In the genomic region with DNA sequence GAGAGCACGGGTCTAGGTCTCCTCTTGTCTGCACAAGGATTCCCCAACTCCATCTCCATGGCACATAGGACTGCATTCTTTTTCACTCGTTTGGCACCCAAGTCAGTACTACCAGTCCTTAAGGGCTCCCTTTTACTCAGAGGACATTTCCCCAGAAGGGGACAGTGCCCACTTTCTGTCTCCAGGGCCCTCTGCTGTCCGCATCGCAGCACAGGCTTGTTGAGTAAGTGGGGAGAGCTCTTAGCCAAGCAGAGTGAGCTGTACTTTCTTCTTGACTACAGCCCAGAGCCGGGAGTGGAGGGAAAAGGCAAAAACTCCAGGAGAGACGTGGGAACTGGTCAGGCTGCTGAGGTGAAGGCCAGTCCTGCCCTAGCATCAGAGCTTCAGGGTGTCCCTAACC, we compare ENCODE assay signal across 26 mouse cellular contexts.
DNase-seq lines count a peak whose midpoint lies in the region; ATAC-seq and TF ChIP-seq lines count a peak whose summit lies in the region.
"Had no signal": no experiment of that assay in that cellular context is flagged by ENCODE, and none has a peak within 500 bp of the region (broad histone marks: within the 10 kb centered on the region; RNA-seq: fewer than 3 reads in every experiment).

No protein-coding gene starts in this region.

- peak; percentile 23 for DNase-seq in hindbrain, postnatal 0 days (ENCODE audit: low spot score)
- DNase-seq in left cerebral cortex, postnatal 4 days = peak; percentile 24
- no peak for DNase-seq in left cerebral cortex, postnatal 25 days (ENCODE audit: low spot score in 2 of 2)
- DNase-seq in lung, adult 2 months = peak; percentile 5
- DNase-seq in lung, postnatal 4 days = peak; percentile 26 to 50
- DNase-seq: adrenal gland, postnatal 10 days; B cell, adult 2 months; cerebellum, adult 9-10 months; gastrocnemius, postnatal 36 days; kidney, adult 18-20 months; kidney, postnatal 10 days; liver, postnatal 0 days; thymus, adult 18-20 months; thymus, postnatal 36 days had no signal

- H3K9ac ChIP-seq in hindbrain, postnatal 0 days (replicated peaks; ENCODE audit: low read length) = no peak overlapping the region
- no peak overlapping the region for H3K9ac ChIP-seq in hindbrain, embryonic 13.5 days
- H3K9ac ChIP-seq: limb, embryonic 12.5 days; liver, postnatal 0 days; midbrain, embryonic 12.5 days; stomach, embryonic 15.5 days had no signal

- no peak; the same call in 1 of the 2 replicates for ATAC-seq in hindbrain, postnatal 0 days
- ATAC-seq in hindbrain, embryonic 13.5 days (ENCODE audit: low FRiP score) = no peak
- no peak for ATAC-seq in activated CD4-positive, CD25-positive, alpha-beta regulatory T cell, adult 4 months
- ATAC-seq: liver, postnatal 0 days had no signal

- 60% methylated on average over 6 of the region's 6 CpGs for WGBS in hindbrain, postnatal 0 days
- 76% methylated on average over 6 of the region's 6 CpGs for WGBS in hindbrain, embryonic 13.5 days
- 46% methylated on average over 6 of the region's 6 CpGs for WGBS in lung, adult 2 months

- intact Hi-C loops in left cerebral cortex, postnatal 4 days (cut with DNase I) = no loop called here
- intact Hi-C loops in left cerebral cortex, postnatal 25 days (cut with DNase I) = no loop called here

- H3K36me3 ChIP-seq in hindbrain, postnatal 0 days (ENCODE audit: insufficient read depth, low read length) = no peaks in the 10 kb centered on the region
- H3K36me3 ChIP-seq in hindbrain, embryonic 13.5 days = no peaks in the 10 kb centered on the region
- H3K36me3 ChIP-seq: embryonic facial prominence, embryonic 10.5 days; forebrain, embryonic 10.5 days; G1E; heart, embryonic 10.5 days; hindbrain, embryonic 10.5 days; limb, embryonic 12.5 days; midbrain, embryonic 12.5 days; stomach, embryonic 15.5 days had no signal

- no peak overlapping the region for H3K4me2 ChIP-seq in hindbrain, postnatal 0 days (ENCODE audit: low read depth, low read length)
- no peak overlapping the region for H3K4me2 ChIP-seq in hindbrain, embryonic 13.5 days
- H3K4me2 ChIP-seq: limb, embryonic 12.5 days; liver, embryonic 11.5 days; midbrain, embryonic 12.5 days; stomach, embryonic 15.5 days had no signal

- H3K27ac ChIP-seq in hindbrain, postnatal 0 days = no peak overlapping the region
- no peak overlapping the region for H3K27ac ChIP-seq in hindbrain, embryonic 13.5 days
- H3K27ac ChIP-seq: embryonic facial prominence, embryonic 10.5 days; forebrain, embryonic 10.5 days; heart, embryonic 10.5 days; hindbrain, embryonic 10.5 days; limb, embryonic 12.5 days; midbrain, embryonic 12.5 days; stomach, embryonic 15.5 days had no signal

- H3K4me1 ChIP-seq in hindbrain, postnatal 0 days (ENCODE audit: insufficient read depth, low read length) = no peaks in the 10 kb centered on the region
- no peaks in the 10 kb centered on the region for H3K4me1 ChIP-seq in hindbrain, embryonic 13.5 days (replicated peaks)
- no peaks in the 10 kb centered on the region for H3K4me1 ChIP-seq in lung, adult 2 months (ENCODE audit: control insufficient read depth, insufficient read depth, low read length)
- H3K4me1 ChIP-seq: embryonic facial prominence, embryonic 10.5 days; forebrain, embryonic 10.5 days; hindbrain, embryonic 10.5 days; limb, embryonic 12.5 days; midbrain, embryonic 12.5 days; stomach, embryonic 15.5 days had no signal

- no peaks in the 10 kb centered on the region for H3K9me3 ChIP-seq in hindbrain, postnatal 0 days (ENCODE audit: low read length)
- no peaks in the 10 kb centered on the region for H3K9me3 ChIP-seq in hindbrain, embryonic 13.5 days
- H3K9me3 ChIP-seq: embryonic facial prominence, embryonic 10.5 days; forebrain, embryonic 10.5 days; heart, embryonic 10.5 days; hindbrain, embryonic 10.5 days; limb, embryonic 12.5 days; midbrain, embryonic 12.5 days; stomach, embryonic 15.5 days had no signal

- no peak overlapping the region for H3K4me3 ChIP-seq in hindbrain, postnatal 0 days (ENCODE audit: low read length)
- H3K4me3 ChIP-seq in hindbrain, embryonic 13.5 days = no peak overlapping the region
- H3K4me3 ChIP-seq in lung, adult 2 months (replicated peaks; ENCODE audit: extremely low read depth, low read depth, low read length) = no peak overlapping the region
- H3K4me3 ChIP-seq: embryonic facial prominence, embryonic 10.5 days; forebrain, embryonic 10.5 days; heart, embryonic 10.5 days; hindbrain, embryonic 10.5 days; limb, embryonic 12.5 days; midbrain, embryonic 12.5 days; stomach, embryonic 15.5 days had no signal

- no peaks in the 10 kb centered on the region for H3K27me3 ChIP-seq in hindbrain, postnatal 0 days (ENCODE audit: insufficient read depth, low read length)
- 0 out of 2 replicates have a peak, but pooled peaks cover 8% of the 10 kb centered on the region for H3K27me3 ChIP-seq in hindbrain, embryonic 13.5 days
- H3K27me3 ChIP-seq: CH12.LX; stomach, embryonic 15.5 days had no signal

- TF ChIP-seq POLR2A in lung, adult 2 months (IDR thresholded peaks at IDR 0.05; ENCODE audit: borderline replicate concordance, extremely low read depth, low read depth, low read length) = no peak

- peak; percentile 38 for TF ChIP-seq CTCF in hindbrain, postnatal 0 days (IDR thresholded peaks at IDR 0.05; ENCODE audit: low read depth)
- peak; percentile 29; the same call in 1 of the 2 replicates for TF ChIP-seq CTCF in lung, adult 2 months (IDR thresholded peaks at IDR 0.05; ENCODE audit: insufficient read depth, low read length)

Comparison
In these comparisons a context has a peak if more than half of its experiments do, and no peak if none do; other contexts are left out.
1. DNase-seq: peak in hindbrain, postnatal 0 days (single experiment), left cerebral cortex, postnatal 4 days (single experiment), lung, adult 2 months (single experiment) and lung, postnatal 4 days (2 of 2); none in left cerebral cortex, postnatal 25 days (0 of 2).